Mouse (Mus musculus) heart, postnatal 0 days (tissue): ENCODE data around the gene Lrrc20. TPM values are rescaled to one million over a fixed set of nuclear protein-coding genes. Genes with fewer than 3 reads are reported as not detected.
A peak's percentile ranks its signal among the peaks of the same experiment; 100 is the strongest.
"Not testable (repeated sequence)": the region's sequence is repeated elsewhere in the genome, so short reads cannot be mapped to it uniquely, and the experiment has no call there.

Source experiments
- ATAC-seq: fragments of 200-750 bp; cut with Nextera tagmentation; 2 replicates; pipeline ENCODE4 v1.8.0; 2017; ENCODE audit warnings: low read depth, moderate number of reproducible peaks, moderate library complexity; ENCODE audit not compliant: insufficient read depth
- DNase-seq: peaks from one replicate; pipeline ENCODE4 v3.0.0-alpha.2; 2016; ENCODE audit warnings: low spot score
- H3K27ac ChIP-seq: fragments of 300-500 bp; sonication (generic); 2 replicates; pipeline ENCODE4 v1.5.1; 2014; ENCODE audit warnings: low read depth, mild to moderate bottlenecking
- H3K27me3 ChIP-seq: fragments of 300-500 bp; sonication (generic); 2 replicates; pipeline ENCODE4 v1.6.1; 2014; ENCODE audit warnings: low read length, mixed read lengths; ENCODE audit not compliant: control insufficient read depth, insufficient read depth
- H3K36me3 ChIP-seq: fragments of 300-500 bp; sonication (generic); replicated peaks from 2 replicates; pipeline ENCODE4 v1.6.1; 2014; ENCODE audit warnings: low read length, mixed read lengths; ENCODE audit not compliant: control insufficient read depth, insufficient read depth
- H3K4me1 ChIP-seq: fragments of 300-500 bp; sonication (generic); 2 replicates; pipeline ENCODE4 v1.6.1; 2014; ENCODE audit warnings: antibody characterized with exemption; ENCODE audit not compliant: control insufficient read depth, insufficient read depth
- H3K4me2 ChIP-seq: fragments of 300-500 bp; sonication (generic); 2 replicates; pipeline ENCODE4 v1.6.1; 2014; ENCODE audit warnings: low read depth, mild to moderate bottlenecking, low read length, moderate library complexity
- H3K4me3 ChIP-seq: fragments of 300-500 bp; sonication (generic); 2 replicates; pipeline ENCODE4 v1.5.1; 2014; ENCODE audit warnings: low read depth, low read length
- H3K9ac ChIP-seq: fragments of 300-500 bp; sonication (generic); replicated peaks from 2 replicates; pipeline ENCODE4 v1.6.1; 2014; ENCODE audit warnings: low read depth, low read length, mixed read lengths
- H3K9me3 ChIP-seq: fragments of 300-500 bp; sonication (generic); replicated peaks from 2 replicates; pipeline ENCODE4 v1.6.1; 2016; ENCODE audit warnings: low read length; ENCODE audit not compliant: control insufficient read depth
- CTCF ChIP-seq: IDR thresholded peaks from 2 replicates; pipeline ENCODE4 v1.5.1; 2016; ENCODE audit warnings: antibody characterized with exemption, control low read depth, low read depth
- EP300 ChIP-seq: IDR thresholded peaks from 2 replicates; pipeline ENCODE4 v1.6.1; 2016; ENCODE audit warnings: antibody characterized with exemption, low read depth
- WGBS: fragments of 180-500 bp; shearing (Covaris S2); extraction: QIAGEN DNeasy Blood & Tissue Kit; methylation state at CpG from one replicate; pipeline ENCODE4 v1.1.7; 2014; 5-methylcytosine and 5-hydroxymethylcytosine counted together
- polyA plus RNA-seq: library from polyadenylated mRNA; unstranded; fragments of >200 nt; fragmentation: Nextera tagmentation; extraction: Ambion mirVana; gene quantifications from 2 replicates; pipeline ENCODE4 v1.2.1, GENCODE M21; 2015
- total RNA-seq: library from RNA; depleted of rRNA; stranded (reverse); fragments of >200 nt; gene quantifications from 2 replicates; pipeline ENCODE4 v1.2.3, GENCODE M21; 2014; ENCODE audit warnings: low replicate concordance

The Lrrc20 gene
- total and polyA plus RNA-seq, 2 experiments from 2014 or later, result 12.9 to 15.2 TPM

DNA sequence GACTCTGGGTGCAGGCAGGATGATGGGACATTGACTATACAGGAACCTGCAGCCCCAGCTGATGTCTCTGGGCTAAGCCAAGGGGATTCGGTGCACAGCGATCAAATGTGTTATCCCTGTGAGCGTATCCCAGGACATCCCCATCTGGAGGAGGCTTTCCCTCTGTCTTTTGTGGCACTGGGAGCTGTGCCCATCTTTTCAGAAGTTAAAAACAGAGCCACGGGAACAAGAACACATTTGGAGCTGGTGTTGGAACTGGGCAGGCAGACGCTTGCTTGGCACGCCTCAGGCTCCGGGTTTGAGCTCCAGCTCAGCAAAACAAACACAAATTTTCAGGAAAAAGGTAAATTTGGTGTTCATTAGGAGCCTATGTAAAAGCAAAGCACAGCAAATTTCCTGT, 122.4 kb downstream of the Lrrc20 start:
- Histone ChIP-seq H3K4me3 (no peak overlapping the region), H3K27me3 (peaks cover 26% of the 10 kb centered on the region), H3K4me1 (no peaks in the 10 kb centered on the region; the same call in 1 of the 2 replicates), H3K4me2 (no peak overlapping the region), H3K9me3 (no peaks in the 10 kb centered on the region), H3K9ac (no peak overlapping the region), H3K27ac (no peak overlapping the region), H3K36me3 (no peaks in the 10 kb centered on the region)
- ATAC-seq (no peak), DNase-seq (no peak)
- 71% methylated on average over 7 of the region's 7 CpGs for WGBS
- TF ChIP-seq EP300, result no peak
- no peak for TF ChIP-seq CTCF

DNA sequence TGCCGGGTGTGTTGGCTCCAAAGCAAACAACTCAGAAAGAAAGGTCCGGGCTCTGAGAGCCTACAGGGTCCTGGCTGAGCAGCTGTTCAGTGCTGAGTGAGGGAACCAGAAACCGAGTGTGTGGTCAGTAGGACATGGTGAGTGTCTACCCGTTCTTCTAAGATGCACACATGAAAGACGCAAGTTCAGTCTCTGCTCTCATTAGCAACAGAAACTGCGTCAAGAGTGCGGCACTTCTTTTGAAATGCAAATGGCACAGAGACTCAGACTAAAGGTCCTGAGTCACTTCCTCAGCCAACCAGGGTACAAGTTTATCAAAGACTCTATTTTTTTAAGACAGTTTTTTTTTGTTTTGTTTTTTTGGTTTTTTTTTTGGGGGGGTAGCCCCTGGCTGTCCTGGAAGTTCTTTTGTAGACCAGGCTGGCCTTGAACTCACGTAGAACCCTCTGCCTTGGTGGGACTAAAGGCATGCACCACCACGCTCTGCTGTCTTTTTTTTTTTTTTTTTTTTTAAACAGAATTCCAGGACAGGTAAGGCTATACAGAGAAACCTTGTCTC, 124.0 kb downstream of the Lrrc20 start:
- H3K4me2 ChIP-seq, result no peak overlapping the region
- ATAC-seq, result no peak
- no peaks in the 10 kb centered on the region; the same call in 1 of the 2 replicates for H3K4me1 ChIP-seq
- no peak for DNase-seq
- no peaks in the 10 kb centered on the region for H3K36me3 ChIP-seq
- no peak overlapping the region for H3K9ac ChIP-seq
- no peaks in the 10 kb centered on the region for H3K9me3 ChIP-seq
- H3K27ac ChIP-seq, result no peak overlapping the region
- no peak for TF ChIP-seq EP300
- WGBS, result 72% methylated on average over 9 of the region's 9 CpGs
- H3K27me3 ChIP-seq, result peaks cover 20% of the 10 kb centered on the region
- no peak overlapping the region for H3K4me3 ChIP-seq

DNA sequence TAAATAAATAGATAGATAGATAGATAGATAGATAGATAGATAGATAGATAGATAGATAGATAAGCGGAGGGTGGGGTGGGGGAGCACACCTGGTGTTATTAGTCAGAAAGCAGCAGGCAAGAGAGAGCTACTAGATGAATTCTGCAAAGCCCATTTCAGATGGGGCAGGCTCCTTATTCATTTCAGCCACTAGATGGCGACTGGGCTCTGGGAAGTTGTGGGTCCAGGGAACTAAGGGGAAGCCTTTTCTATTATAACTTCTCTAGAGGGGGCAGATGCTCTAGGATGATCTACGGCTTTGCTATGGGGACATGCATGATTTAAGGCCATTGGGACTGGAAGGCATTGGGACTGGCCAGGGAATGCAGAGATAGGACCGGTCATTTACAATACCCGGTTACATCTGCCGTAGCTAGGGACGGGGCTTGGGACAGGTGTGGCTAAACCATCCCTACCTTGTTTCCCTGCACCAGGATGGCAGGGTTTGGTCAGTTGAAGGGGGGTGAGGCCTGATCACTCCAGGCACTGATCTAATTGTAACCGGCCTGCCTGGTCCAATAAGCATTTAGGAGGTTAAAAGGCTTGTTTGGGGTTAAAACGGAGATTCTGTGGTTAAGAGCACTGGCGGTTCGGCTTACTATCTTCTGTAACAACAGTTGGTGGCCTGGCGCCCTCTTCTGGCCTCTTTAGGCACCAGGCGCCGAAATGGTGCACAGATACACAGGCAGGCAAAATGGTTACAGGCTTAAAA, 126.9 kb downstream of the Lrrc20 start:
- no peaks in the 10 kb centered on the region for H3K36me3 ChIP-seq
- no peaks in the 10 kb centered on the region for H3K9me3 ChIP-seq
- H3K4me3 ChIP-seq, result no peak overlapping the region
- no peak overlapping the region for H3K9ac ChIP-seq
- no peak overlapping the region for H3K27ac ChIP-seq
- H3K4me2 ChIP-seq, result peak overlapping the region; percentile 30; the same call in 1 of the 2 replicates
- 10% methylated on average over 14 of the region's 14 CpGs for WGBS
- DNase-seq (peak; percentile 67), ATAC-seq (peak; percentile 58; the same call in 1 of the 2 replicates)
- TF ChIP-seq CTCF (peak; percentile 80), EP300 (no peak)
- H3K4me1 ChIP-seq, result no peaks in the 10 kb centered on the region
- peaks cover 5% of the 10 kb centered on the region for H3K27me3 ChIP-seq

DNA sequence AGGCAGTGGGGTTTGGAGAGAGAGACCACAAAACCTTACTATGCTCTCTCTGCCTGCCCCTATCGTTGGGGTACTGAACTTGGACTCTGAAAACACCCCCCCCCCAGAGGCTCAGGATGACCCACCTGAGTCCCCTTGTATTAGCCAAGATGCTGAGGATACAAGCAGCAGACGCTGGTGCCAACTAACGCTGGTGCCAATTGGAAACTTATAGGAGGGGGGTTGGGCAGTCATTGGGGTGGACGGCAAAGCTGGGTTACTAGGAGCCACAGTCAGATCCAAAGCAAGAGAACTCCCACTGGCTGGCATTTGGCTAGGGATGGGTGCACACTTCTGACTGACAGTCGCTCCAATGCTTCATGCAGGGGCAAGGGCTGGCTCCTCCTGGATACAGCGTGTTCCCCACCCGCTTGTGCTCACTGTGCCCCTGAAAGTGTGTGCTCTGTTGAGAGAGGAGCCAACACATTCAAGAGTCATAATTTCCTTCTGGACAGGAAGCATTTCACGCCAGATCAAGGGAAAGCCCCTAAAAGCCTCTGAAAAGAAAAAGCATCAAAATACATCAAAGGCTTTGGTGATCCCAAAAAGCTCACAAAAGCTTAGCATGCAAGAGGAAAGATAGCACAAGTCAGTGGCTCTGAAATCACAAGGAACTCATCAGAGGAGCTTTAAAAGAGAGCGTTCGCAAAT, 128.9 kb downstream of the Lrrc20 start:
- Histone ChIP-seq H3K4me1 (no peaks in the 10 kb centered on the region), H3K27me3 (0 out of 2 replicates have a peak, but pooled peaks cover 3% of the 10 kb centered on the region), H3K27ac (no peak overlapping the region), H3K4me2 (no peak overlapping the region), H3K4me3 (no peak overlapping the region), H3K9ac (no peak overlapping the region), H3K36me3 (no peaks in the 10 kb centered on the region), H3K9me3 (no peaks in the 10 kb centered on the region)
- 63% methylated on average over 10 of the region's 10 CpGs for WGBS
- TF ChIP-seq CTCF (no peak), EP300 (no peak)
- DNase-seq (no peak), ATAC-seq (no peak)

DNA sequence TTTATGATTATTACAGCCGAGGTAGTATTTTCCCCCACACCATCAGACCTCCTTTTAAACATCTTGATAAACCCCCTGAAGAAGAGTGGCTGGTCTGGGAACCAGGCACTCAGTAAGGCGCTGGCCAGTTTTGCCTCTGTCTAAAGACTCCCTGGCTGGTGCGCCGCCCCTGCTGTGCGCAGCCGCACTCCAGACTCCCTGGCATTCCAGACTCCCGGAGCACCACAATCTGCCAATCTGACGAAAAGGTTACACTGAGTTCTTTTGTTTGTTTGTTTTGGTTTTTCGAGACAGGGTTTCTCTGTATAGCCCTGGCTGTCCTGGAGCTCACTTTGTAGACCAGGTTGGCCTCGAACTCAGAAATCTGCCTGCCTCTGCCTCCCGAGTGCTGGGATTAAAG, 129.8 kb downstream of the Lrrc20 start:
- H3K27me3 ChIP-seq, H3K4me3 ChIP-seq, H3K9me3 ChIP-seq, H3K4me1 ChIP-seq, ATAC-seq, DNase-seq, H3K4me2 ChIP-seq, H3K36me3 ChIP-seq, H3K9ac ChIP-seq, H3K27ac ChIP-seq: not testable (repeated sequence)
- WGBS, result 59% methylated on average over 11 of the region's 11 CpGs
